Mouse (Mus musculus) testis, postnatal 14 days (tissue): ENCODE measurements around the gene Cnrip1.
A peak's percentile ranks its signal among the peaks of the same experiment; 100 is the strongest.
"Not testable (repeated sequence)": the region's sequence is repeated elsewhere in the genome, so short reads cannot be mapped to it uniquely, and the experiment has no call there.

Experiments
- DNase-seq: peaks from one replicate; pipeline ENCODE4 v3.0.0; 2021; ENCODE audit warnings: low spot score

Cnrip1 gene

GRCm38 (mm10) chr11:17051545-17052475 lies at the start of gene Cnrip1, which contains the start of gene Plek:
Gene Cnrip1 (plus strand): TSS chr11:17051586.
Gene Plek (minus strand): TSS chr11:17052381.
- peak; percentile 29 for DNase-seq

- no peak for DNase-seq
Measured at GRCm38 (mm10) chr11:17002739-17003373, 48.5 kb upstream of the Cnrip1 start.

GRCm38 (mm10) chr11:17003757-17004156 lies 47.6 kb upstream of the Cnrip1 start:
- DNase-seq: no peak

- DNase-seq: no peak
Measured at GRCm38 (mm10) chr11:17004899-17005846, 46.2 kb upstream of the Cnrip1 start.

GRCm38 (mm10) chr11:17006526-17006925 lies 44.9 kb upstream of the Cnrip1 start:
- not testable (repeated sequence) for DNase-seq

- no peak for DNase-seq
Measured at GRCm38 (mm10) chr11:17007517-17008173, 43.7 kb upstream of the Cnrip1 start.

GRCm38 (mm10) chr11:17008498-17008941 lies 42.9 kb upstream of the Cnrip1 start:
- DNase-seq: no peak

- no peak for DNase-seq
Measured at GRCm38 (mm10) chr11:17012948-17013347, 38.4 kb upstream of the Cnrip1 start.

GRCm38 (mm10) chr11:17019328-17019727 lies 32.1 kb upstream of the Cnrip1 start:
- no peak for DNase-seq

- DNase-seq: no peak
Measured at GRCm38 (mm10) chr11:17023206-17023605, 28.2 kb upstream of the Cnrip1 start.

- no peak for DNase-seq
Measured at GRCm38 (mm10) chr11:17023984-17024383, 27.4 kb upstream of the Cnrip1 start.

- no peak for DNase-seq
Measured at GRCm38 (mm10) chr11:17045806-17046205, 5.6 kb upstream of the Cnrip1 start.

GRCm38 (mm10) chr11:17052476-17053049 lies 1.2 kb downstream of the Cnrip1 start:
- no peak for DNase-seq

- not testable (repeated sequence) for DNase-seq
Measured at GRCm38 (mm10) chr11:17069360-17069759, 18.0 kb downstream of the Cnrip1 start.

GRCm38 (mm10) chr11:17075656-17076055 lies 24.3 kb downstream of the Cnrip1 start:
- DNase-seq: no peak

GRCm38 (mm10) chr11:17082086-17082485 lies 30.7 kb downstream of the Cnrip1 start:
- no peak for DNase-seq

- no peak for DNase-seq
Measured at GRCm38 (mm10) chr11:17082953-17083352, 31.6 kb downstream of the Cnrip1 start.

- DNase-seq: no peak
Measured at GRCm38 (mm10) chr11:17083455-17083854, 32.1 kb downstream of the Cnrip1 start.

- DNase-seq: no peak
Measured at GRCm38 (mm10) chr11:17083866-17084265, 32.5 kb downstream of the Cnrip1 start.

GRCm38 (mm10) chr11:17086106-17086505 lies 34.7 kb downstream of the Cnrip1 start:
- no peak for DNase-seq

- no peak for DNase-seq
Measured at GRCm38 (mm10) chr11:17106936-17107335, 55.5 kb downstream of the Cnrip1 start.
